In genomic region chr12:72719452-72720087, GRCm38 (mm10) we compare ENCODE assay signal across 20 mouse cellular contexts. TPM values are rescaled to one million over a fixed set of nuclear protein-coding genes. Genes with fewer than 3 reads are reported as not detected.
DNase-seq lines count a peak whose midpoint lies in the region; ATAC-seq and TF ChIP-seq lines count a peak whose summit lies in the region.
"Had no signal": no experiment of that assay in that cellular context is flagged by ENCODE, and none has a peak within 500 bp of the region (broad histone marks: within the 10 kb centered on the region; RNA-seq: fewer than 3 reads in every experiment).

No protein-coding gene starts in this region.

- no peaks in the 10 kb centered on the region for H3K4me1 ChIP-seq in embryonic facial prominence, embryonic 14.5 days (ENCODE audit: control insufficient read depth, insufficient read depth, low read length)
- peaks cover 4% of the 10 kb centered on the region; the same call in 1 of the 2 replicates for H3K4me1 ChIP-seq in embryonic facial prominence, embryonic 10.5 days
- no peaks in the 10 kb centered on the region for H3K4me1 ChIP-seq in heart, postnatal 0 days (ENCODE audit: control insufficient read depth, insufficient read depth)
- H3K4me1 ChIP-seq in stomach, embryonic 15.5 days: peaks cover 2% of the 10 kb centered on the region; the same call in 1 of the 2 replicates
- H3K4me1 ChIP-seq: midbrain, embryonic 13.5 days had no signal

- peak; percentile 10 for DNase-seq in embryonic facial prominence, embryonic 14.5 days (ENCODE audit: low spot score)
- no peak for DNase-seq in embryonic facial prominence, embryonic 10.5 days (ENCODE audit: low spot score)
- DNase-seq in heart, adult 9 months (ENCODE audit: low spot score in 2 of 2): peak; percentile 31 to 64
- peak; percentile 87 for DNase-seq in heart, postnatal 0 days (ENCODE audit: low spot score)
- DNase-seq in retina, embryonic 14.5 days (ENCODE audit: low spot score): no peak
- no peak for DNase-seq in thymus, postnatal 36 days
- DNase-seq in urinary bladder, postnatal 10 days (ENCODE audit: low spot score): no peak
- DNase-seq: cerebellum, adult 11-12 months; forebrain, postnatal 0 days; gastrocnemius, adult 2 months; kidney, postnatal 10 days; liver; lung, adult 2 months; thymus, postnatal 25 days had no signal

- H3K9ac ChIP-seq in embryonic facial prominence, embryonic 14.5 days (ENCODE audit: low read depth, low read length): no peak overlapping the region
- no peak overlapping the region for H3K9ac ChIP-seq in heart, postnatal 0 days (replicated peaks; ENCODE audit: low read depth, low read length)
- H3K9ac ChIP-seq in stomach, embryonic 15.5 days: no peak overlapping the region
- H3K9ac ChIP-seq: embryonic facial prominence, embryonic 13.5 days; forebrain, postnatal 0 days; midbrain, embryonic 13.5 days had no signal

- no peak overlapping the region for H3K4me2 ChIP-seq in embryonic facial prominence, embryonic 14.5 days (ENCODE audit: low read depth, low read length)
- no peak overlapping the region for H3K4me2 ChIP-seq in heart, postnatal 0 days (ENCODE audit: low read depth, low read length)
- H3K4me2 ChIP-seq in stomach, embryonic 15.5 days: no peak overlapping the region
- H3K4me2 ChIP-seq: embryonic facial prominence, embryonic 13.5 days; midbrain, embryonic 13.5 days had no signal

- TF ChIP-seq EP300 in heart, postnatal 0 days (IDR thresholded peaks at IDR 0.05; ENCODE audit: low read depth): no peak

- WGBS in embryonic facial prominence, embryonic 14.5 days: 65% methylated on average over 11 of the region's 11 CpGs
- WGBS in embryonic facial prominence, embryonic 10.5 days: 83% methylated on average over 11 of the region's 11 CpGs
- 30% methylated on average over 11 of the region's 11 CpGs for WGBS in heart, postnatal 0 days
- 32% methylated on average over 11 of the region's 11 CpGs for WGBS in stomach, embryonic 15.5 days

- H3K36me3 ChIP-seq in embryonic facial prominence, embryonic 14.5 days (ENCODE audit: control insufficient read depth, insufficient read depth, low read length): no peaks in the 10 kb centered on the region
- no peaks in the 10 kb centered on the region for H3K36me3 ChIP-seq in embryonic facial prominence, embryonic 10.5 days (replicated peaks)
- no peaks in the 10 kb centered on the region for H3K36me3 ChIP-seq in heart, postnatal 0 days (replicated peaks; ENCODE audit: control insufficient read depth, insufficient read depth, low read length)
- H3K36me3 ChIP-seq in stomach, embryonic 15.5 days: no peaks in the 10 kb centered on the region
- H3K36me3 ChIP-seq: embryonic facial prominence, embryonic 13.5 days; midbrain, embryonic 13.5 days had no signal

- no peak; the same call in 1 of the 2 replicates for ATAC-seq in embryonic facial prominence, embryonic 14.5 days (ENCODE audit: low read depth)
- peak; percentile 91 for ATAC-seq in heart, postnatal 0 days (ENCODE audit: insufficient read depth, low read depth)
- peak; percentile 31; the same call in 1 of the 2 replicates for ATAC-seq in stomach, embryonic 15.5 days (ENCODE audit: insufficient read depth, low FRiP score, low read depth)
- ATAC-seq: forebrain, postnatal 0 days; hindbrain, embryonic 16.5 days; midbrain, embryonic 13.5 days had no signal

- H3K27ac ChIP-seq in embryonic facial prominence, embryonic 14.5 days (replicated peaks; ENCODE audit: low read depth, low read length): no peak overlapping the region
- no peak overlapping the region; the same call in 1 of the 2 replicates for H3K27ac ChIP-seq in embryonic facial prominence, embryonic 10.5 days (replicated peaks)
- H3K27ac ChIP-seq in heart, postnatal 0 days (ENCODE audit: low read depth): peak overlapping the region; percentile 94
- H3K27ac ChIP-seq in stomach, embryonic 15.5 days: peak overlapping the region; percentile 72; the same call in 1 of the 2 replicates
- H3K27ac ChIP-seq: embryonic facial prominence, embryonic 13.5 days; gastrocnemius, adult 2 months; layer of hippocampus, adult 2 months; macrophage; midbrain, embryonic 13.5 days had no signal

- no peaks in the 10 kb centered on the region for H3K9me3 ChIP-seq in embryonic facial prominence, embryonic 14.5 days (ENCODE audit: control insufficient read depth, low read length)
- no peaks in the 10 kb centered on the region for H3K9me3 ChIP-seq in embryonic facial prominence, embryonic 10.5 days
- no peaks in the 10 kb centered on the region for H3K9me3 ChIP-seq in heart, postnatal 0 days (replicated peaks; ENCODE audit: control insufficient read depth, low read length)
- H3K9me3 ChIP-seq in stomach, embryonic 15.5 days: no peaks in the 10 kb centered on the region
- H3K9me3 ChIP-seq: embryonic facial prominence, embryonic 13.5 days; midbrain, embryonic 13.5 days had no signal

- TF ChIP-seq CTCF in heart, postnatal 0 days (IDR thresholded peaks at IDR 0.05; ENCODE audit: low read depth): no peak

- no peak overlapping the region for H3K4me3 ChIP-seq in embryonic facial prominence, embryonic 14.5 days (ENCODE audit: low read depth, low read length)
- no peak overlapping the region for H3K4me3 ChIP-seq in embryonic facial prominence, embryonic 10.5 days
- no peak overlapping the region for H3K4me3 ChIP-seq in heart, postnatal 0 days (ENCODE audit: low read depth, low read length)
- no peak overlapping the region for H3K4me3 ChIP-seq in stomach, embryonic 15.5 days (replicated peaks)
- H3K4me3 ChIP-seq: embryonic facial prominence, embryonic 13.5 days; gastrocnemius, adult 2 months; layer of hippocampus, adult 2 months; midbrain, embryonic 13.5 days had no signal

- H3K27me3 ChIP-seq in embryonic facial prominence, embryonic 14.5 days (replicated peaks; ENCODE audit: control insufficient read depth, insufficient read depth, low read length): no peaks in the 10 kb centered on the region
- no peaks in the 10 kb centered on the region for H3K27me3 ChIP-seq in embryonic facial prominence, embryonic 10.5 days (replicated peaks; ENCODE audit: low read depth, poor library complexity, severe bottlenecking)
- H3K27me3 ChIP-seq in heart, postnatal 0 days (ENCODE audit: control insufficient read depth, insufficient read depth, low read length): no peaks in the 10 kb centered on the region
- H3K27me3 ChIP-seq in stomach, embryonic 15.5 days (replicated peaks): no peaks in the 10 kb centered on the region
- H3K27me3 ChIP-seq: embryonic facial prominence, embryonic 13.5 days; midbrain, embryonic 13.5 days had no signal

RNA-seq across cellular contexts. Expression of gene Ppm1a, which starts 37.7 kb away (rescaled TPM):
- 82.5 and 84.3 TPM in 2 replicates for polyA plus RNA-seq in embryonic facial prominence, embryonic 14.5 days (2014; fragmentation: Nextera tagmentation; extraction: Ambion mirVana)
- polyA plus RNA-seq in embryonic facial prominence, embryonic 10.5 days (2016; fragmentation: Nextera tagmentation; extraction: Ambion mirVana): 53.0 and 57.8 TPM in 2 replicates
- 119 and 122 TPM in 2 replicates for total RNA-seq in heart, postnatal 0 days (2014; rRNA removed; ENCODE audit: low replicate concordance)
- 47.6 and 49.0 TPM in 2 replicates for polyA plus RNA-seq in heart, postnatal 0 days (2015; fragmentation: Nextera tagmentation; extraction: Ambion mirVana)
- 50.9 and 51.9 TPM in 2 replicates for polyA plus RNA-seq in stomach, embryonic 15.5 days (2015; fragmentation: Nextera tagmentation; extraction: Ambion mirVana)

RNA-seq across cellular contexts. Expression of gene Dhrs7, which starts 54.9 kb away (rescaled TPM):
- 37.3 and 44.6 TPM in 2 replicates for polyA plus RNA-seq in embryonic facial prominence, embryonic 14.5 days (2014; fragmentation: Nextera tagmentation; extraction: Ambion mirVana)
- 7.6 and 9.3 TPM in 2 replicates for polyA plus RNA-seq in embryonic facial prominence, embryonic 10.5 days (2016; fragmentation: Nextera tagmentation; extraction: Ambion mirVana)
- 65.9 and 91.6 TPM in 2 replicates for total RNA-seq in heart, postnatal 0 days (2014; rRNA removed; ENCODE audit: low replicate concordance)
- 217 and 227 TPM in 2 replicates for polyA plus RNA-seq in heart, postnatal 0 days (2015; fragmentation: Nextera tagmentation; extraction: Ambion mirVana)
- 56.5 and 63.7 TPM in 2 replicates for polyA plus RNA-seq in stomach, embryonic 15.5 days (2015; fragmentation: Nextera tagmentation; extraction: Ambion mirVana)

Comparison
In these comparisons a context has a peak if more than half of its experiments do, and no peak if none do; other contexts are left out.
1. DNase-seq: peak in embryonic facial prominence, embryonic 14.5 days (single experiment), heart, adult 9 months (2 of 2) and heart, postnatal 0 days (single experiment); none in embryonic facial prominence, embryonic 10.5 days (single experiment), retina, embryonic 14.5 days (single experiment), thymus, postnatal 36 days (0 of 2) and urinary bladder, postnatal 10 days (single experiment).
2. H3K27ac ChIP-seq: peak in heart, postnatal 0 days (single experiment) and stomach, embryonic 15.5 days (single experiment); none in embryonic facial prominence, embryonic 14.5 days (single experiment) and embryonic facial prominence, embryonic 10.5 days (single experiment).